Mouse (Mus musculus) C2C12 (cell line): ENCODE data around the gene Arhgef3.

ENCODE experiments used
- CEBPB ChIP-seq: IDR thresholded peaks from one replicate; pipeline ENCODE4 v1.6.1; 2011; ENCODE audit warnings: low read depth, mild to moderate bottlenecking, control low read depth, moderate library complexity
- CTCF ChIP-seq: IDR thresholded peaks from one replicate; pipeline ENCODE4 v1.5.1; 2011; ENCODE audit not compliant: control insufficient read depth, insufficient read depth, insufficient read length
- MAX ChIP-seq: IDR thresholded peaks from one replicate; pipeline ENCODE4 v1.6.1; 2011; ENCODE audit warnings: mild to moderate bottlenecking, control low read depth
- MYOD1 ChIP-seq: IDR thresholded peaks from one replicate; pipeline ENCODE4 v1.6.1; 2011; ENCODE audit warnings: low read depth; ENCODE audit not compliant: control insufficient read depth, insufficient read length
- MYOG ChIP-seq: IDR thresholded peaks from one replicate; pipeline ENCODE4 v1.6.1; 2011; ENCODE audit not compliant: control insufficient read depth, insufficient read length; ENCODE audit errors: extremely low read depth
- USF1 ChIP-seq: IDR thresholded peaks from one replicate; pipeline ENCODE4 v1.6.1; 2011; ENCODE audit warnings: low read depth, mild to moderate bottlenecking, control low read depth, moderate library complexity

- no peak for TF ChIP-seq CTCF
- no peak for TF ChIP-seq MYOG
- no peak for TF ChIP-seq USF1
- TF ChIP-seq MYOD1 = no peak
- no peak for TF ChIP-seq MAX
- TF ChIP-seq CEBPB = no peak
These were observed 124.9 kb downstream of the Arhgef3 start for GRCm38 (mm10) chr14:27239551-27240091.
